Mouse (Mus musculus) left cerebral cortex, postnatal 4 days (tissue): ENCODE measurements around the gene Hhatl. TPM values are rescaled to one million over a fixed set of nuclear protein-coding genes. Genes with fewer than 3 reads are reported as not detected.

Experiments
- DNase-seq: peaks from one replicate; pipeline ENCODE4 v3.0.0-alpha.2; 2022
- intact Hi-C: fragments of 180-260 bp; cut with DNase I; formaldehyde crosslinking; loops from one replicate; pipeline ENCODE4 v1.15.1; 2025
- total RNA-seq, 2 experiments: library from RNA; stranded (reverse); gene quantifications; 2 replicates each; pipeline ENCODE4 v1.2.3; 2021

The Hhatl gene
- total RNA-seq, 2 experiments from 2014 or later = 0.93 TPM; not detected in 1

- peak; percentile 52 for DNase-seq
- intact Hi-C loops = no loop called here
Observed at GRCm38 (mm10) chr9:121807947-121808346, 15.6 kb upstream of the Hhatl start.

DNA sequence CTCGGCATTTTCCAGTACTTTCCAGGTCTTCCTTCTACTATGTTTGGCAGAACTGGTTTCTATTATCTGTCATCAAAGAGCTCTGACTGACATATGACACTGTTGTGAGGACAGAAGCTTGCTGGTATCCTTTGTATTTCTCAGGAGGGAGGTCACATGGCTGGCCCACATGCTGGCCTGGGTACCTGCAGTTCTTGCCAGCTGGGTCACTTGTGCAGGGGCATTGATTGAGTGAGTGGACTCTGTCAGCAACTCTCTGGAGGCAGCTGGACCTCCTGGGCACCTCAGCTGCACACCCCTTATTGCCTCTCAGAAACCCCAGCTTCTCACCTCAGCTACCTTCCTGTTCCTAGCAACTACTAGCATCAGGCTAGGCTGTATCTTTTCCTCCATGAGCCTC, 15.2 kb upstream of the Hhatl start:
- intact Hi-C loops = no loop called here
- DNase-seq = no peak

DNA sequence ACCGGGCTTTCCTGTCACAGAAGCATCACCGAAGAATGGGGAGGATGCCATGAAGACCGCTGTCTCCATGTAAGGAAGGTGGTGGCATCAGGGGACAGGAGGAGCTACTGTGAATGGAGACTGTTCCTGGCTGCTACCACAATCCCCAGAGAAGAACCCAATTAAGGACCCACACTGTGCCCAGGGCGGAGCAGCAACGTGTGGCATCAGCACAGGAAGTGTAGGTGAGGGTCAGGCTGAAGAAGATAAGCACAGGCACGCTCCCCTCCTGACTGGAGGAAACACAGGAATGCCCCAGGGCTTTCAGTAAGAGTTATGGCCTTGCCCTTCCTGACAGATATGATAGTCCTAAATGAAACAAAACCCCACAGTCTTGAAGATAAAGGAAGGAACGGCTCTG, 10.4 kb upstream of the Hhatl start:
- intact Hi-C loops = no loop called here
- DNase-seq = no peak

- intact Hi-C loops = no loop called here
- DNase-seq = no peak
Observed at GRCm38 (mm10) chr9:121798887-121799520, 6.7 kb upstream of the Hhatl start.

DNA sequence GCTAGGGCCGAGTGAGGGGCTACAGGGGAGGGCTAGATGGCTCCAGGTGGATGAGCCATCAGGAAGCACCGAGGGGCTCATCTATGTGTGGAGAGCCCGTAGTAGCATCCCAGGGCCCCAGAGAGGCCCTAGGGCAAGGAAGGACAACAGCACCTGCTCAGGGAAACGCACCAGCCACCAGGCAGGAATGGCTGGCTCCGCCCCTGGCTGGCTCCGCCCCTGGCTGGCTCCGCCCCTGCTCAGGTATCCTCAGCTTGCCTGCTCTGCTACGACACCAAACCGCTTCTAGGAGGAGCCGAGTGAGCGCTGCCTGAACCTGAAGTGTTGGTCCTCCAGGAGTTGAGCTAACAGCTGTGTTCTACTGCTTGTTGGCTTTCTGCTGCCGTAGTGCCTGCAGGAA, 5.4 kb upstream of the Hhatl start:
- intact Hi-C loops = no loop called here
- DNase-seq = no peak

GRCm38 (mm10) chr9:121794972-121795539, 2.7 kb upstream of the Hhatl start:
- peak; percentile 74 for DNase-seq
- intact Hi-C loops = no loop called here

DNA sequence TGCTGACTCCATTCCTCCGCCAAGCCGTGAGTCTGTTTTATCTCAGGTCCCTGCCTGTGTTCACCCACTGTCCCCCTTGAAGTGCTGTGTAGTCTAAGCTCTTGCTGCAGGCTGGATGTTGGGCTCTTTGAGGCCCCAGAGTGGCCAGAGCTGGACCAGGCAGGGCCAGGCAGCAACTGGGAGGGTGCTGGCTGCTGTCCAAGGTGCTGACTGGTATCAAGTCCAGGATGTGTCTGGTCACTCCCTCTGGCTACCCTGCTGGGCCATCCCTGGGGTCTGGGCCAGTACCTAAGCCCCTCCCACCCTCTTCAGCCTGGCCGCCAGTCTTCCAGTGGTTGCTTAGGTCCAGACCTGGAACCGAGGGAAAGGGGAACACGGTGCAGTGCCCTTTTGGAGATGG, 1.1 kb downstream of the Hhatl start:
- peak; percentile 63 for DNase-seq
- intact Hi-C loops = no loop called here

GRCm38 (mm10) chr9:121786359-121786758, 5.9 kb downstream of the Hhatl start:
- intact Hi-C loops = no loop called here
- DNase-seq = no peak

DNA sequence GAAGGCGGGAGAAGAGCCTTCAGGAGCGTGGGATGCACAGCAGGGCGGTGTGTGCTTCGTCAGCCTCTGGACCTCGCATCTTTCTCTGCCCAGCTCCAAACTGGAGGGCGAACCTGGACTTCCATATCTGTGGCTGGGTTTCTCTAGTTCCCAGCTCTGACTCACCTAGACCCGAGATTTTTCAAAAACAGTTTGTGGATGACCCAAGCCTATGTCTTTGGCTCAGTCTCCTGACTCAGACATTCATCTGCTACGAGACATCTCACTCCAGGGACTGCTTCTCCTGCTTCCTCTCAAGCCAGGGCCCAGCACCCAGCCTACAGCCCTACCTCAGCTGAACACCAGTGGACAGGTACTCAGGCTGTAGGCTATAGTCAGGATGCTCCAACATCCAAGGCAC, 7.0 kb downstream of the Hhatl start:
- intact Hi-C loops = no loop called here
- no peak for DNase-seq

DNA sequence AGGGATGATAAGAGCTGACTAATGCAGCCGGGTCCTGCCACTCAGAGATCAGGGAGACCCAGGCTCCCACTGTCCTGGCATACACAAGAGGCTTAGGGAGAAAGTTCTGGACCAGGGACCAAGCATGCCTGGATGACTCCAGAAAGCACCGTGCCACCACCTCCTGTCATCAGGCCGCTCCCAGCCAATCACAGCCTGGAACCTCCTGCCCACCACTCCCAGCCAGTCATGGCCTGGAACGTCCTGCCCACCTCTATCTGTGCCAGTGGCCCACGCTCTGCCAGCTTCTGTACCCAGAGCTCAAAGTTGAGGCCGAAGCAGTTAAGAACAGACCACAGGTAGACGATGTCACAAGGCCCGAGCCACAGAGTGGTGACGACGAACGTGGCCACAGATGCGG, 7.5 kb downstream of the Hhatl start:
- intact Hi-C loops = no loop called here
- no peak for DNase-seq

- intact Hi-C loops = no loop called here
- DNase-seq = peak; percentile 72
Observed at GRCm38 (mm10) chr9:121778066-121778624, 14.2 kb downstream of the Hhatl start.

DNA sequence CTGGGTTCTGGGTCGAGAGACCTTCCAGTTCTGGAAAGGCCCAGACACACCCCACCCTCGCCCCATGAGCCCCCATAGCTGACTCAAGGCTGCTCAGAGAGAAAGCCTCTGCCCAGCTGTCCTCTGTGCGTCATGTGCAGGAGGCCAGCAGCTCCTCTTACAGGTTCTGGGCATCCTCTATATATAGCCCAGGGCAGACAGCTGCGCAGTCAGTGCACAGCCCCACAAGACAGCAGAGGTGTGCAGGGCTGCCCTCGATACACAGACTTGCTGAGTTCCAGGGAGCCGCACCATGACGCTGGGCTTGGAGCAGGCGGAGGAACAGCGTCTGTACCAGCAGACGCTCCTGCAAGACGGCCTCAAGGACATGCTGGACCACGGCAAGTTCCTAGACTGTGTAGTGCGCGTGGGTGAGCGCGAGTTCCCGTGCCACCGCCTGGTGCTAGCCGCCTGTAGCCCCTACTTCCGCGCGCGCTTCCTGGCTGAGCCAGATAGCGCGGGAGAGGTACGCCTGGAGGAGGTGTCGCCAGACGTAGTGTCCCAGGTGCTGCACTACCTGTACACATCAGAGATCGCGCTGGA, 14.7 kb downstream of the Hhatl start, which contains the start of gene Klhl40:
Gene Klhl40, plus strand, starts transcription at position 124 of the 582 bp plus-strand sequence.
- no peak for DNase-seq
- intact Hi-C loops = no loop called here

DNA sequence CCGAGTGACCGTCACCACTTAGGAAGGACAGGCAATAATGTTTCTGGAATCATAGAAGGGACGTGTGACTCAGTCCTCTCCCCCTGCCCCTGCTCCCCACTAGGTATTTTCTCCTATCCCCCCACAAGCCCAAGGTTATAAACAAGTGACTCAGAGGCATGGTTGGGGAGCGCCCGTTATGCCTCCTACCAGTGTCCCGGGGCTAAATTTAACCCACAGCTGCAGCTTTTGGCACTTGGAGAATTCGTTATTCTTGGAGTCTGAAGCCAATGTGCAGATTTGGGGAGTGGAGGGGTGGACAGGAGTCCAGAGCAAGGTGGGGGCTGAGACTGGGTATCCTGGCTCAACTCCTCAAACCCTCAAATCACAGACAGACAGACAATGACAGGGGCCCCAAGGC, 15.8 kb downstream of the Hhatl start:
- no peak for DNase-seq
- intact Hi-C loops = no loop called here

DNA sequence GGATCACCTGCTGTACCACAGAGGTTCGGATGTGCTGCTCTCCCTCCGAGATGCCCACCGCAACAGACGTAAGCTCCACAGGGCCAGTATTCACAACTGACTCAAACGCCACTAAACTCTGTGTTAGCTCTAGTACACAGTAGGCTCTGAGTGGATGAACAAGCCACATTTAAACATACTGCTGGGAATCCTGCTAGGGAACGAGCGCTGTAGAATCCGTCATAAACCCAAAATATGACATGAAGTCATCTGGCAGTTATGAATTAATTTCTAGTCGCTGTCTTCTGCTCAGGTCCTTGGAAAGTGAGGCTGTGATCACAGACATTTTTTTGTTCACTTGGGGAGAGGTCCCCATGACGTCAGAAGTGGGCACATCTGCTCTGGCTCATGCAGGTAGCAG, 16.4 kb downstream of the Hhatl start:
- DNase-seq = no peak
- intact Hi-C loops = no loop called here

DNA sequence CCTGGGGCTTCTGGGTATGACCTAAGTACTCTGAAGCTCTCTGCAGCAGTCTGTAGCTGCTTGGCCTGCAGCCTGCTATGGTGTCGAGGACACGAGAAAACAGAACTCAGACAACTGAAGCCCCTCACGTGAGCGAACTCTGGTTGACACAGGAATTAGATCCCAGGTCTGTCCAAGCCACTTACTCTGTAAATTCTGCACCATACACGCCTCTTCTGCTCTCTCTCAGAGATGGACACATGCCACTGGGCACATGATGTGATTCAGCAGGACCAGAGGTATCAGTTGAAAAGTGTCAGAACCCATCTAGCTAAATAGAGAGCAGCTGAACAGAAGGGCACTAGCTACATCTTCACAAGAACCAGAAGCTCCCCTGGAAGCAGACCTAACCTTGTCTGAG, 19.9 kb downstream of the Hhatl start:
- intact Hi-C loops = no loop called here
- no peak for DNase-seq

GRCm38 (mm10) chr9:121765166-121765855, 27.0 kb downstream of the Hhatl start:
- DNase-seq = peak; percentile 54

DNA sequence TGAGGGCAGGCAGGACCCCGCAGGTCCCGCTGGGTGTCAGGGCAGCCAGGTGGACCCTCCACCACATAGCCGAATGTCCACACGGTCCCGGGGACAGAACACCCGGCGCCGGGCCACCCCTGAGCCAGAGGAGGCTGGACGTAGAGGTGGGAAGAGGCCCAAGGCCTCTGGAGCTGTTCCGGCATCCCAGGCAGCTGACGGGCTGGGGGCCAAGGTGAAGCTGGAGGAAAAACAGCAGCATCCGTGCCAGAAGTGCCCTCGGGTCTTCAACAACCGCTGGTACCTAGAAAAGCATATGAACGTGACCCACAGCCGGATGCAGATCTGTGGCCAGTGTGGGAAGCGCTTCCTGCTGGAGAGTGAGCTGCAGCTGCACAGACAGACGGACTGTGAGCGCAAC, 28.6 kb downstream of the Hhatl start:
- intact Hi-C loops = no loop called here
- no peak for DNase-seq

More at GRCm38 (mm10) chr9:121765166-121765855, 27.0 kb downstream of the Hhatl start:
- intact Hi-C loops = no loop called here

GRCm38 (mm10) chr9:121762761-121763160, 29.5 kb downstream of the Hhatl start:
- DNase-seq = peak; percentile 69
- intact Hi-C loops = no loop called here

GRCm38 (mm10) chr9:121762248-121762647, 30.1 kb downstream of the Hhatl start:
- intact Hi-C loops = no loop called here
- DNase-seq = no peak

- DNase-seq = no peak
- intact Hi-C loops = no loop called here
Observed at GRCm38 (mm10) chr9:121761787-121762186, 30.5 kb downstream of the Hhatl start.

- intact Hi-C loops = no loop called here
- no peak for DNase-seq
Observed at GRCm38 (mm10) chr9:121761091-121761665, 31.1 kb downstream of the Hhatl start.
